Mouse (Mus musculus) spleen, adult 2 months (tissue): Measurements from ENCODE around the gene Ppp1r32. TPM values are rescaled to one million over a fixed set of nuclear protein-coding genes. Genes with fewer than 3 reads are reported as not detected.

Experiments
- DNase-seq, 2 experiments: peaks; one replicate each; pipeline versions ENCODE4 v3.0.0 to v3.0.0-alpha.2; 2012 to 2021; ENCODE audit warnings: low spot score in 2 of 2, low read depth in 1 of 2
- H3K27ac ChIP-seq: fragments of 200-500 bp; 2 replicates; pipeline ENCODE4 v1.5.1; 2012; ENCODE audit warnings: low read length, inconsistent platforms; ENCODE audit not compliant: insufficient read depth
- H3K27me3 ChIP-seq: fragments of 200-500 bp; 2 replicates; pipeline ENCODE4 v1.6.1; 2012; ENCODE audit warnings: mild to moderate bottlenecking, moderate library complexity, low read length, inconsistent platforms; ENCODE audit not compliant: control insufficient read depth, insufficient read depth
- H3K36me3 ChIP-seq: fragments of 200-500 bp; 2 replicates; pipeline ENCODE4 v1.6.1; 2012; ENCODE audit warnings: mild to moderate bottlenecking, low read length, inconsistent platforms; ENCODE audit not compliant: control insufficient read depth, insufficient read depth
- H3K4me1 ChIP-seq: fragments of 200-500 bp; 2 replicates; pipeline ENCODE4 v1.6.1; 2011; ENCODE audit warnings: inconsistent platforms; ENCODE audit not compliant: control insufficient read depth, insufficient read depth, insufficient read length
- H3K4me3 ChIP-seq: fragments of 200-500 bp; 2 replicates; pipeline ENCODE4 v1.5.1; 2011; ENCODE audit warnings: mild to moderate bottlenecking, inconsistent platforms; ENCODE audit not compliant: insufficient read depth, insufficient read length; ENCODE audit errors: extremely low read depth
- CTCF ChIP-seq: fragments of 200-500 bp; IDR thresholded peaks from 2 replicates; pipeline ENCODE4 v1.5.1; 2011; ENCODE audit warnings: mild to moderate bottlenecking, inconsistent platforms; ENCODE audit not compliant: insufficient read depth, insufficient read length, insufficient replicate concordance; ENCODE audit errors: extremely low read depth
- POLR2A ChIP-seq: fragments of 200-500 bp; IDR thresholded peaks from 2 replicates; pipeline ENCODE4 v1.6.1; 2011; ENCODE audit warnings: low read depth, low read length, inconsistent platforms
- WGBS: fragments of 180-500 bp; shearing (Covaris S2); methylation state at CpG from one replicate; pipeline ENCODE4 v1.1.7; 2018; 5-methylcytosine and 5-hydroxymethylcytosine counted together
- polyA plus RNA-seq: library from polyadenylated mRNA; depleted of rRNA; stranded (reverse); fragments of >200 nt; gene quantifications from 2 replicates; pipeline ENCODE4 v1.2.3, GENCODE M21; 2012

Ppp1r32 gene
- polyA plus RNA-seq, 1 experiment = 0.55 TPM

DNA sequence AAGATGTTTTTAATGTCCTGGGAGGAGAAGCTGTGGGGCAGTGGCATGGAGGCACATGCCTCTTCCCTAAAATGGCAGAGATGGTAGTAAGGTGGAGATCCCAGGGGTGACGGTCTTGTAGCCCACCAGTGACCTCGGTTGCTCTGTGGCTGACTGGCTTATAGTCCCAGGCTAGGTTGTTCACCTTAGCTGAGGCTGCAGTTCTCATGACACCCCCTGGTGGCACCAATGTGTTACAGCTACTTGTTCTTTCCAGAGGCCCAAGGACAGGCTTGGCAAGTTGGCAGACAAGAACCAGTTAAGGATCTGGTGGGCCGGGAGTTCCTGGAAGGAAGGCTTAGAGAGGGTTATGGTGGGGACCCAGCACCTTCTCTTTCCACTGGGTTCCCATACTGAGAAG lies 46.8 kb downstream of the Ppp1r32 start:
- 38% methylated on average over 3 of the region's 3 CpGs for WGBS
- TF ChIP-seq CTCF = peak; percentile 35; the same call in 1 of the 2 replicates
- TF ChIP-seq POLR2A = no peak
- H3K27ac ChIP-seq = no peak overlapping the region

DNA sequence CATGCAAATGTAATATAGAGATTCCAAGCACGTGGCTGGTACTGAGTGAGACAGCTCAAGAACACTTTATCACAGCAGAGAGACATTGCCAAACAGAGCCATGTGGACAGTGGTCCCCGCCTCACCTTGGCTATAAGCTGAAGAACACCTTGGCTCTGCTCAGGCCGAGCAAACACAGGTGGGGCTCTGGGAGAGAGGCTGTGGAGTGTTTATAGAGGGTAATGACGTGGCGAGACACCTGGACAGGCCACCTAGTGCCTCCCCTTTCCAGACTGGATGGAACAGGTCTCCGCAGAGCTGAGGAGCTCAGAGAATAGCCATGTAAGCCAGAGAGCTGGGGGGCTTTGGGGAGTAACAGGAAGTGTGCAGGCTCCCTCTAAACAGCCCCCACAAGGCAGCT lies 47.8 kb downstream of the Ppp1r32 start:
- H3K27me3 ChIP-seq = no peaks in the 10 kb centered on the region
- H3K4me3 ChIP-seq = no peak overlapping the region
- H3K4me1 ChIP-seq = no peaks in the 10 kb centered on the region
- no peak overlapping the region for H3K27ac ChIP-seq
- TF ChIP-seq POLR2A = no peak
- no peaks in the 10 kb centered on the region for H3K36me3 ChIP-seq
- WGBS = 78% methylated on average over 6 of the region's 6 CpGs
- DNase-seq = no peak

More for the DNA sequence above, 46.8 kb downstream of the Ppp1r32 start:
- no peaks in the 10 kb centered on the region for H3K4me1 ChIP-seq
- no peaks in the 10 kb centered on the region for H3K36me3 ChIP-seq
- peak; percentile 17 to 43 for DNase-seq
- no peaks in the 10 kb centered on the region for H3K27me3 ChIP-seq
- no peak overlapping the region for H3K4me3 ChIP-seq

DNA sequence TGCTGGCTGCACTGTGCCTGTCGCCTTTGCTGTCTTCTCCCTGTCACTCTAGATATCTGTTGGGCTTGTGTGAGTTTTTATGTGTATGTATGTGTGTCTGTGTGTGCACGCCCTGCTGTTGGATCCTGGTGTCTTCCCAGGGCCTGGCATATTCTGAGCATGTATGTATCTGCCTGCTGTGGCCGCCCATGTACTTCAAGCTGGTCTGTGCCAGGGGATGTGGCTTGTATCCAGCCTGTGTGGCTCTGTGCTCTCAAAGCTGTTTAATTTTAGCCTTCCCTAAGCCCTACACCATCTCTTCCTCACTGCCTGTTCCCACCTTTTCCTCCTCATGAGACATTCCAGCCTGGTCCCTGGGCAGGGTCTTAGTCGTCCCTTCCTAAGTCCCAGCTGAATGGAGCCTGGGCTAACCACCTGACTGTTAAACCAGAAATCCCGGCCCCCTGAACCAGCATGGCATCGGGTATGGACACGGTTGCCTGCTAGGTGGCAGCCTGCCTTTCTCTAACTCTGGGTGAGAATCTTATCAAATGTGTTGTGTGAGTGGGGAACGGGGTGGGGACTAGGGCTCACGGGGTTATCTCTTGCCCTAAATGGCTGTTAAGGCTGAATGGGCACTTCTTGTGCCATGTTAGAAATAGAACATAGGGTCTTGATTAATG lies 48.7 kb downstream of the Ppp1r32 start:
- no peaks in the 10 kb centered on the region for H3K4me1 ChIP-seq
- H3K4me3 ChIP-seq = no peak overlapping the region
- H3K27ac ChIP-seq = no peak overlapping the region
- no peaks in the 10 kb centered on the region for H3K36me3 ChIP-seq
- TF ChIP-seq CTCF (no peak), POLR2A (no peak)
- no peaks in the 10 kb centered on the region for H3K27me3 ChIP-seq
- no peak for DNase-seq
- 80% methylated on average over 9 of the region's 9 CpGs for WGBS

DNA sequence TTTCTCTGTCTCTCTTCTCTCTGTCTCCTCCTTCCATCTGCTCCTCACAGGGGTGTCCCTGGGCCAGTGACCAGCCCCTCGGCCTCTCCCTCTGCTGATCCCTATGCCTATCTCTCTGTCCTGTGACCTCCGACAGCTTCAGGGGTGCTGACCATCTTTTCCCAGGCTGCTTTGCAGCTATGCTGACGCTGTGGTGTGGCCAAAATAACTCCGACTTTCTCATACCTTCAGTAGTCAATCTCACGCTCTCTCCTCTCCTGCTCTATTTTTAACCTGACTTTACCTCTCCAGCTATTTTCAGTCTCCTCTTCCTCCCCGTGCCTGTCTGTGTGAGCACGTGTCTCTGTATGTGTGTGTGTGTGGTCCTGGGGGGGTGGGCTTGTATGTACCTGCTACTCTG lies 49.5 kb downstream of the Ppp1r32 start:
- no peak overlapping the region for H3K27ac ChIP-seq
- no peak for TF ChIP-seq POLR2A
- 75% methylated on average over 7 of the region's 7 CpGs for WGBS
- H3K36me3 ChIP-seq = no peaks in the 10 kb centered on the region
- no peak overlapping the region for H3K4me3 ChIP-seq
- DNase-seq = no peak
- no peaks in the 10 kb centered on the region for H3K4me1 ChIP-seq
- H3K27me3 ChIP-seq = no peaks in the 10 kb centered on the region

DNA sequence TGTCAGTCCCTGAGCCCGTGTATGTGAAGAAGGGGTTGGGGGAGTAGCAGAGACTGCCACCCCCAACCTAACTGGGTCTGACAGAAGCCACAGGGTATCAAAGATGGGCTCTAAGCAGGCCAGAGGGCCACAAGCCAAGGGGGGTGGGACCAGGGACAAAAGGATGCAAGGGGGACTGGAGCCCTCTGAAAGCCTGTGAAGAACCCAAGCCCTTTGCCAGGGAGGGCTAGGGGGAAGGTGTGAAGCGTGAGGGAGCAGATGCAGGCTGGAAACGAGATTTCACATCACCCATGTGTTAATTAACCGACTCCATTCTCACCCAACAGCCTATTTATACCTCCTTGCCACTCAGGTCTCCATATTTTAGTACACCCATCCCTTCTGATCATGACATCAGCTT lies 50.9 kb downstream of the Ppp1r32 start:
- DNase-seq = no peak
- Histone ChIP-seq H3K36me3 (no peaks in the 10 kb centered on the region), H3K4me1 (no peaks in the 10 kb centered on the region), H3K27ac (no peak overlapping the region), H3K4me3 (no peak overlapping the region), H3K27me3 (no peaks in the 10 kb centered on the region)
- 75% methylated on average over 4 of the region's 4 CpGs for WGBS
- TF ChIP-seq CTCF = no peak
- no peak for TF ChIP-seq POLR2A

DNA sequence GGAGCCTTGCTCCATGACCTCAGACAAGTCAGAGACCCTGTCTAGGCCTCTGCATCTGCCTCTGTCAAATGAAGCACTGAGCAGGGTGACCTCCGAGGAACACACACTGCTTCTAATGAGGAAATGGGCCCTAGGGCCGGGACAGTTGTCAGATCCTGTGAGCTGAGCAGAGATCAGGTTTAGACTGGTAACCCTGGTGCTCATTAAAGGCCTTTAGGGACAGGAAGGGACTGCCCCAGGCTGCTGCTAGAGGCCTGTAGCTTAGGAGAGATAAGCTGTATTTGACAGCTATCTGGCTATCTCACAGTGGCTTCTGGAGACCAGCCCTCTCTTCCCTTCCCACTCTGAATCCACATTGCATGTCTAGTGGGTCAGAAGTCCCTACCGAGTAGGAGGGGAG lies 51.3 kb downstream of the Ppp1r32 start:
- H3K36me3 ChIP-seq = no peaks in the 10 kb centered on the region
- DNase-seq = no peak
- 50% methylated on average over 3 of the region's 3 CpGs for WGBS
- no peaks in the 10 kb centered on the region for H3K4me1 ChIP-seq
- H3K27me3 ChIP-seq = no peaks in the 10 kb centered on the region
- no peak overlapping the region for H3K27ac ChIP-seq
- H3K4me3 ChIP-seq = no peak overlapping the region
- no peak for TF ChIP-seq CTCF
- no peak for TF ChIP-seq POLR2A

DNA sequence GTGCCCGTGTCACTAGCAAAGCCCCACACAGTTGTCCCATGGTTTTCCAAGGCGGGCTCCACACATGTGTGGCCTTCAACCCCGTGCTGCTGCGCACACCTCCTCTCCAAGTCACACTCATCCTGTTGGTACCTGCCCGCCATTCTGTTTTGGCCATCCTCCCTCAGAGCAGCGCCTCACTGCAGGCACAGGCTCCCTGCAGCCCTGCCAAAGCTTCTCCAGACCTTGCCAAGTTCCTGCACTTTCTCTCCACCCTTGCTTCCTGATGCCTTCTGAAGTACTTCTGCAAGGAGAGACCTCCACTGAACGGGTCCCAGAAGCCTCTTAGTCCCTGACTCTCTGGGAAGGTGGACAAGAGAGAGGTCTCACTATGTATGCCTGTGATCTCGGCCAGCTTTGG lies 53.4 kb downstream of the Ppp1r32 start:
- H3K4me1 ChIP-seq = no peaks in the 10 kb centered on the region
- H3K36me3 ChIP-seq = no peaks in the 10 kb centered on the region
- no peak for TF ChIP-seq CTCF
- WGBS = 80% methylated on average over 8 of the region's 8 CpGs
- H3K27me3 ChIP-seq = no peaks in the 10 kb centered on the region
- H3K4me3 ChIP-seq = no peak overlapping the region
- no peak for DNase-seq
- no peak overlapping the region for H3K27ac ChIP-seq

DNA sequence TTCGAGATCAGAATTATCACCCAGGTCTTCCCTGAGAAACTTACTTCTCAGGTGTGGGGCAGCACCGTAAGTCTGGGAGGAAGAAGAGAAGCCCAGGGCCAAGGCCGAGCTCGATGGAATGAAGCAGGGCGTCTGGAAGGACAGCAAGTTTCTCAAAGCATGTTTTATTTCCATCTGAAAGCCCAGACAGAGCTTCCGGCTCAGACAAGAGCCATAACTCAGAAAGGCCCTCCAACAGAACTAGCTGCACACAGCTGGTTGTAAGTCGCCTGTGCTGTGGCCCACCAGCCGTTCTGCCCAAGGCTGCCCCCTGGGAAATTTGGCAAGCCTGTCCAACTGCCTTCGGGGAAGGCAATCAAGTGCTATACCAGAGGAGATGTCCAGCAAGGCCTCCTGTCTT lies 55.3 kb downstream of the Ppp1r32 start:
- no peak overlapping the region for H3K27ac ChIP-seq
- TF ChIP-seq CTCF (no peak), POLR2A (no peak)
- no peak overlapping the region for H3K4me3 ChIP-seq
- DNase-seq = no peak
- peaks cover 3% of the 10 kb centered on the region; the same call in 1 of the 2 replicates for H3K27me3 ChIP-seq
- H3K4me1 ChIP-seq = no peaks in the 10 kb centered on the region
- 82% methylated on average over 9 of the region's 9 CpGs for whole genome bisulfite sequencing
- H3K36me3 ChIP-seq = no peaks in the 10 kb centered on the region
